Mouse (Mus musculus): Measurements from ENCODE around the gene Psmb9. TPM values are rescaled to one million over a fixed set of nuclear protein-coding genes. Genes with fewer than 3 reads are reported as not detected.

Gene Psmb9
- total RNA-seq, 1 experiment from 2014 or later, result 14.5 TPM

DNA sequence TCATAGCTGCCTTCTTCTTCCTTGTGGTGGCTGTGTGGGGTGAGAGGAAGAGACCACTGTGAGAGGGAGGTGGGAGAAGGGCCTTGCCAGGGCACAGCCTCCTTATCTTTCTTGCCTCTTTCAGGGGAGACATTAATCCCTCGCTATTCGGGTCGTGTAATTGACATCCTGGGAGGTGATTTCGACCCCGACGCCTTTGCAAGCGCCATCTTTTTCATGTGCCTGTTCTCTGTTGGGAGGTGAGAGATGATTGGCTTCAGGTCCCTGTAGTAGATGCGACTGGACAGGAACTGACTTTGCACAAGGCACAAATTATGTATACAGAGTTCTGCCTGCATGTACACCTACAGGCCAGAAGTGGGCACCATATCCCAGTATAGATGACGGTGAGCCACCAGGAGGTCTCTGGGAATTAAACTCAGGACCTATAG, 18.2 kb upstream of the Psmb9 start:
- DNase-seq, result no peak

DNA sequence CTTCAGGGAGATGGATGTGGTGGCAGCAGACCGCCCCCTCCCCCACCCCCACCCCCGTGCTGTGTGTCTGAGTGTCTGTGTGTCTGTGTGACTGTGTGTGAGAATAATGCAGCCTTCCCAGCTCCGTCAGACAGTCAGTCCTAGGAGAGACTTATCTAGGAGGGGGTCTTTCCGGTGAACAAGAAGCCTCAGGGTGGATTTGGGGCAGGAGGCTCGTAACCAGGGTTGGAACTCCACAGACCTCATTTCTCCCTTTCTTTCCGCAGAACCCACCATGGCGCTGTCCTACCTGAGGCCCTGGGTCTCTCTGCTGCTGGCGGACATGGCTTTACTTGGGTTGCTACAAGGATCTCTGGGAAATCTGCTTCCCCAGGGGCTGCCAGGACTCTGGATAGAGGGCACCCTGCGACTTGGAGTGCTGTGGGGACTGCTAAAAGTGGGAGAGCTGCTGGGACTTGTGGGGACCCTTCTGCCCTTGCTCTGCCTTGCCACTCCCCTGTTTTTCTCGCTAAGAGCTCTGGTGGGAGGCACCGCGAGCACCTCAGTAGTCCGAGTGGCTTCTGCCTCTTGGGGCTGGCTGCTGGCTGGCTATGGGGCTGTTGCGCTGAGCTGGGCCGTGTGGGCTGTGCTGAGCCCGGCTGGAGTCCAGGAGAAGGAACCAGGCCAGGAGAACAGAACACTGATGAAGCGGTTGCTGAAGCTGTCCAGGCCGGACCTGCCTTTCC, 17.6 kb upstream of the Psmb9 start:
- DNase-seq, result peak; percentile 44

DNA sequence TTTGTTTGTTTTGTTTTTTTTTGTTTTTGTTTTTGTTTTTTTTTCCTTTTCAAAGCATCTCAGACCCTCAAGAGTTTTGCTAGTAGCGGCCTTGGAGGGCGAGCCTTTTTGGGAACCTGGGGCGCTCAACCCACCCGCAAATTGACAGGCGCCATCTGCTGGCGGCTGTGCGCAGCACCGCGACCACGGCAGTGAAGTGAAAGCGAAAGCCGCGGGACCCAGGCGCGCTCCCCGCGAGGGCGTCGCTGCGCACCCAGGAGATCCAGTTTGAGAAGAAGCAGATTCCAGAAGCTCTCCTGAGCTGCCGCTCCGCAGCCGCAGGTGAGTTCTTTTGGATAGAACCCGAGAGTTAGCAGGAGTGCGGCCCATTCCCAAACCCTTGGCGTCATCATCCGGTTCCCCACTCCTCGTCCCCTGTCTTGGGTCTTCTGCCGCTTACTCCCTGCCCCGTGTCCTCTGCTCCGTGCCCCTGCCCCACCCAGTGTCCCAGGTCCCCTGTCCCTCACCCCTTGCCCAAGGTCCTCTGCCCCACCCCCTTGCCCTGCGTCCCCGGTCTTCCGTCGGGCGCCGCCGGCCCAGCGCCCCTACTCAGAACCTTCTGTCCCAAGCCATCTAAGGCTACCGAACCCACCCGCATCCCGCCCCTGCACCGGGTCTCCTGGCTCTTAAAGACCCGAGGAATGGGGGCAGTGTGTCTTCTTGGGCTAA, 16.9 kb upstream of the Psmb9 start:
- peak; percentile 90 for DNase-seq

DNA sequence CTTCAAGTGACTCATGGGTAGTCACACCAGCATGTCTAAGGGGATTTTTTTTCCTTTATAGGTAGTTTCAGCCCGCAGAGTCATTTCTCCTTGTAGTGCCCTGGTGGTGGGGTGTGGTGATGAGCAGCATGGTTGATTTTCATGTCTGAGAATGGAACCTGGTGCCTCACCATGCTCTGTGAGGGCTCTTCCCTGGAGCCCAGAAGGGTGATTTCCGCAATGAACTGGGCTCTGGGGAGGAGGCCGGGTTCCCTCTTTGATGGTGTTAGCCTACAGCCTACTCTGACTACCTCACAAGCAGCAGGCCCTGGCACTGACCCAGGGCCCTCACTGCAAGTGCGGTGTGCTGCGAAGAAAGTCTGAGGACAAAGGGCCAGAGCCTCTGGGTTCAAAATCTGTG, 15.9 kb upstream of the Psmb9 start, which contains the start of gene Tap2:
Gene Tap2 (plus strand): TSS at position 84 of the 400 bp plus-strand sequence.
- DNase-seq, result no peak

DNA sequence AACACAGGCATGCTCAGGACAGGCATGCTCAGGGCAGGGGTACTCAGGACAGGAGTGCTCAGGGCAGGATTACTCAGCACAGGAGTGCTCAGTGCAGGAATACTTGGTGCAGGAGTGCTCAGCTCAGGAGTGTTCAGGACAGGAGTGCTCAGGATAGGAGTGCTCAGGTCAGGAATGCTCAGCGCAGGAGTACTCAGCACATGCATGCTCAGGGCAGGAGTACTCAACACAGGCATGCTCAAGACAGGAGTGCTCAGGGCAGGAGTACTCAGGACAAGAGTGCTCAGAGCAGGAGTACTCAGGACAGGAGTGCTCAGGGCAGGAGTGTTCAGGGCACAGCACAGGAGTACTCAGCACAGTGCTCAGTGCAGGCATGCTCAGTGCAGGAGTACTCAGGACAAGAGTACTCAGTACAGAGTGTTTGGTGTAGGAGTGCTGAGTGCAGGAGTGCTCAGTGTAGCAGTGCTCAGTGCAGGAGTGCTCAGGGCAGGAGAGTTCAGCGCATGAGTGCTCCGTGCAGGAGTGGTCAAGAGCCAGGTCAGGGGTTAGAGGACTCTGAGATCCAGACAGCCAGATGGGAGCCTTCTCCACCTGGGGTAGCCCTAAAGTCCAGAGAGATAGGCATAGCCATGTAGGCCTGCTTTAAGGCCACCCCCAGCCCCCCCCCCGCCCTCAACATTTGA, 15.3 kb upstream of the Psmb9 start:
- no peak for DNase-seq

DNA sequence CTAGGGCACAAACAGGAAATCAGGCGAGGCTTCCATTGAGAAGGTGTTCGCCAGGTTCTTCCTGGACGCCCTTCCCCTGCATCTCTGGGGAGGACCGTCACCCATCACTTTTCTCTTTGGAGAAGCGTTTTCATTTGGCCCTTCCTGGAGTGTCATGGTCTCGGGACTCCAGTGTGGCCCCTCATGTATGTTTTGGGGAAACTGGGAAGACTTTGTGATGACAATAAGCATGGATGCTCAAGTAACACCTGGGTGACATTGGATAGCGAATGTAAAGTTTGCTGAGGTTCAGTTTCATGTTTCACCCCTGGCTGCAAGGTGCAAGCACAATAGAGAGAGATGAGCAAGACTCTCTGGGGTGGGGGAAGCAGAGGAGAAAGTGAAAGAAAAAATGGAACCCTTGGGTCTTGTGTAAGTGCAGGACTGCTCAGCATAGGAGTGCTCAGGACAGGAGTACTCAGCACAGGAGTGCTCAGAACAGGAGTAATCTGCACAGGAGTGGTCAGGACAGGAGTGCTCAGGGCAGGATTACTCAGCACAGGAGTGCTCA, 14.0 kb upstream of the Psmb9 start:
- DNase-seq, result no peak

DNA sequence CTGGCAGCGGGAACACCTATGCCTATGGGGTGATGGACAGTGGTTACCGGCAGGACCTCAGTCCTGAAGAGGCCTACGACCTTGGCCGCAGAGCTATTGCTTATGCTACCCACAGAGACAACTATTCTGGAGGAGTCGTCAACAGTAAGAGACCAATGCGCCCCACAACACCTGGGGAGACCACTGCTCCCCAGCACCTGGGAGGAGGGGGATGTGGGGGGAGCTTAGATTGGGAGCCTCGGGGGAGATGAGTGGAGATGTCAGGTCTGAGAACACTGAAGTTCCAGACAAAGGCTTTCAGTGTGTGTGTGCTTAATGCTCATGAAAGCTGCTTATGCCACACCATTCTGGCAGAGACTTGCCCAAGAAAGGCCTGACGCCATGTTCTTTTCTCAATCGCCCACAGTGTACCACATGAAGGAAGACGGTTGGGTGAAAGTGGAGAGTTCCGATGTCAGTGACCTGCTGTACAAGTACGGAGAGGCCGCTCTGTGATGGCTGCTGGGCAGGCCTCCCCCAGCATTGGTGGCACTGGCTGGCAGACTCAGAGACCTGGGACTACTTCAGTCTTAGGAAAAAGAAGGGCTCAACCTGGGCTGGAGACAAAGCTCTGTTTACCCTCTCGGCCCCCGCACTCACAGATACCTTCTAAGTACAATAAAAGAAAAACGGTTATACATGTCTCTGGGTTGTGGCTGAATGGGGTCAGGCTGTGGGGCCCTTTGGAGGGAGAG, 13.4 kb upstream of the Psmb9 start:
- no peak for DNase-seq

DNA sequence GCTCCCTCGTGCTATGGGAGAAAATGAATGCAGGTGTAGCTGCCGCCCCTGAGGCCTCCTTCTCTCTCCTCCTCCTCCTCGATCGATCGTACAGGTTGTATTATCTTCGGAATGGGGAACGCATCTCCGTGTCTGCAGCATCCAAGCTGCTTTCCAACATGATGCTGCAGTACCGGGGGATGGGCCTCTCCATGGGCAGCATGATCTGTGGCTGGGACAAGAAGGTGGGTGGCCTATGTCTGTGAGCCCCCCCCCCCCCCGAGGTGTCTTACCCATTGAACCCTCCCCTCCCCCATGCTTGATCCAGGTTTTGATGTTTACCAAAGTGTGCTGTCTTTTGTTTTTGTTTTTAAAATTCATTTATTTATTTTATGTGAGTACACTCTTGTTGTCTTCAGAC, 12.5 kb upstream of the Psmb9 start:
- no peak for DNase-seq

DNA sequence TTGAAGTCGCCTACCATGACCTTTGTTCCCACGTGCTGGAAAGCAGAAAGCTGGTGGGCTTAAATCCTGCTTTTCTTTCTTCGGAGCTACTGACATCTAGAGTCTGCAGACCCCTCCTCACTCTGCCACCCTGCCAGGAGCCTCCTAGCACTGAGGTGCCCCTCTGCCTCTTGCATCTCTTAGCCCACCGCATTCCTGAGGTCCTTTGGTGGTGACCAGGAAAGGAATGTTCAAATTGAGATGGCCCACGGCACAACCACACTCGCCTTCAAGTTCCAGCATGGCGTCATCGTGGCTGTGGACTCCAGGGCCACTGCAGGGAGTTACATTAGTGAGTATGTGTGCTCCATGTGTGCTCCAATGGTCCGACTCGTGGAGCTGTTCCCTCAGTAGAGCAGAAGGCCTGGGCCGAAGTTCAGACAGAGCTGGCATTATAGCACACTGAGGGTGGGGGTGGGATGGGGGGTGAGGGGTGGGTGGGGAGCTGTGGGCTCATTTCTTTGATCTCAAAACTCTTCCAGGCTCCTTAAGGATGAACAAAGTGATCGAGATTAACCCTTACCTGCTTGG, 11.6 kb upstream of the Psmb9 start:
- DNase-seq, result no peak

DNA sequence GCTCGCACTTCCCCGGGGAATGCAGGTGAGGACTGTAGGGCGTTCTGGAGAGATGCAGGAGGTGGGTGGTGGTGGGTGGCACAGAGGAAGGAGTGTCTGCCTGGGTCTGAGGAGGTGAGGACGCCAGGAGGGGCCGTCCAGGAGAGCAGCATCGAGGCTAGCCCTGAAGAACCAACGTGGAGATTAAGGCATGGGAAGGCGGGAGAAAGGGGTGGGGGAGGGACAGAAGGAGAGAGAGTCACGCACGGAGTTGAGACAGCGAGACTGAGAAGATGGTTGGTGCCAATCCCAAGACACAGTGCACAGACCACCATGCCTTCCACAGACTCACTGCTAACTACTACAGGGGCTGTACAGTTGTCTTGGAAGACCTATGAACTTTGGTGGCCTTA, 11.0 kb upstream of the Psmb9 start:
- no peak for DNase-seq

DNA sequence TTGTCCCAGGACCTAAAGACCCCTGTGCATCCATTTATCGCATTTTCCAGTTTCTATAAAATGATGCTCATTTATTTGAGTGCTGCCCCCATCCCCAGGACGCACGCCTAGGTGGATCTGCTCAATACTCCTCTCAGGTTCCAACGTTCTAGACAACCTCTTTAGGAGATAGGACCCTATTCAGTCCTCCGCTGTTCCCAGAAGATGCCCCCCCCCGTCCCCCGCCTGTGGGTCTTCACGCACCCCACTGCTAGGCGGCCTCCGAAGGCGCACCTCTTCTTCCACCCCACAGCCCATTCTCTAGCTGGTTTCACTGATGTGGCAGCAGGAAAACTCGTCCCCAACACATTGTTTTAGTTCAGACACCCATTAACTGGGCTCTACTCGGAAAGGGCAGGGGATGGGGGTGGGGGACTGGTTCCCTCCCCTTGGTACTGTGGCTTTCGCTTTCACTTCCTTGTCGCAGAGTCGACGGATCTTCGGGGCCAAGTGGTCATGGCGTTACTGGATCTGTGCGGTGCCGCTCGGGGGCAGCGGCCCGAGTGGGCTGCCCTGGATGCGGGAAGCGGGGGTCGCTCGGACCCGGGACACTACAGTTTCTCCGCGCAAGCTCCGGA, 10.4 kb upstream of the Psmb9 start:
- DNase-seq, result peak; percentile 37

DNA sequence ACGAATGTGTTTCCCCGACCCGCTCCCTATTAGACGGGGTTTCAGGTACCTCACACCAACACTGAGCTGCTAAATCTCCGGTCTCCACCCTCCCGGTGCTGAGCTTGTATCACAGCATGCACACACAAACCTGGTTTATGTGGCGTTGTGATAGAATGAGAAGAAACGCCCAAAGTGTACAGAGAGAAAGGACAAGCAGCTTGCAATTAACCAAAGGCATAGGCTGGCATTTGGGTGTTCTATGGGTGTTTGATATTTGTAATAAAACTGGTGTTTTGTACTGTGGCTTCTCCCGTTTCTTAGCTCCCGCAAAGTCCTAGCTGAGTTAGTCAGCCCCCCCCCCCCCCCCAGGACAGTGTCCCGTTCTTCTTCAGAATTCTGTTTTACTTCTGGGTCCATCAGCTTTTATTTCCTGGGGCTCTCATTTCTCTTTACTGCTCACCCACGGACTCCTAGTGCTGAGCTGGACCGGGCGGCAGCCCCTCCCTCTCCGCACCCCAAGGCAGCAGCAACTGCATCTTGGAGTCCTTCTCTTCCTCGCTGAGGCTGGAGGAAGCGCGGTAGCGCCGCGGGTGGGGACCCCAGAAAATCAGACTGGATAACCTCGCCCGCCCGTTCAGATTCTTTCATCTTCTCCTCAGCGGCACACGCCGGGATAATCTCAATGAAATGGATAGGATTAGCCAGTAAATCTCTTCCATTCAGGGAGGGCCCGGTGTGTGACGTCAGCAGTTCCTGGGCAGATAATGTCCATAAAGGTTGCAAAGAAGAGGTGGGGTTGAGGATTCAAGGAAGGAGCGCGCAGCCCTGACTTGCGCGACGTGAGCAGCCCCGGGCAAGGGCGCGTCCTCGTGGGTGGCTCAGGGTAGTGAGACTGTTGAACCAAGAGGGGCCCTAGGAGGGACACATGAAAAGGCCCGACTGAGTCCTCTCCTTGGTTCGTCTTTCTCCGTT, 9.7 kb upstream of the Psmb9 start, which contains the start of gene Psmb8:
Gene Psmb8 (plus strand): TSS at position 781 of the 954 bp plus-strand sequence.
- DNase-seq, result peak; percentile 94

DNA sequence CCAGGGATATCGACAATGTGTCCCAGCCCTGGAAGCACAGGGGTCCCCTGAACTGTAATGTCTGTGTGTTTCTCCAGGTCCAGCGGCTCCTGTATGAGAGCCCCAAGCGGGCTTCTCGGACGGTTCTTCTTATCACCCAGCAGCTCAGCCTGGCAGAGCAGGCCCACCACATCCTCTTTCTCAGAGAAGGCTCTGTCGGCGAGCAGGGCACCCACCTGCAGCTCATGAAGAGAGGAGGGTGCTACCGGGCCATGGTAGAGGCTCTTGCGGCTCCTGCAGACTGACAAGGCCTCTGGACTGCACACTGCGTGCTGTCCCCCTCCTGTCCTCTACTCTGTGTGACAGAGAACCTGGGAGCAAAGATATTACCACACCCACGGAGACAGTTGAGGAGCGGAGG, 8.9 kb upstream of the Psmb9 start:
- DNase-seq, result no peak

DNA sequence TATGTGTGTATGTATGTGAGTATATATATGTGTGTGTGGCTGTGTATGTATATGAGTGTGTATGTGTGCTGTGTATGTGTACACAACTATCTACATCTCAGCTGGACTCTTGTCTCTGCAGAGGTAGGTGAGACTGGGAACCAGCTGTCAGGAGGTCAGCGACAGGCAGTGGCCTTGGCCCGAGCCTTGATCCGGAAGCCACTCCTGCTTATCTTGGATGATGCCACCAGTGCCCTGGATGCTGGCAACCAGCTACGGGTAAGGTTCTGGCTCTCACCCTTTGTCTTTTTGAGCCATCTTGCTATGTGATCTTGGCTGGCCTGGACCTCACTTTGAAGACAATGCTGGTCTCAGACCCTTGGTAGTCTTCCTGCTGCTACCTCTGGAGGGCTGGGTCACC, 7.2 kb upstream of the Psmb9 start:
- no peak for DNase-seq

DNA sequence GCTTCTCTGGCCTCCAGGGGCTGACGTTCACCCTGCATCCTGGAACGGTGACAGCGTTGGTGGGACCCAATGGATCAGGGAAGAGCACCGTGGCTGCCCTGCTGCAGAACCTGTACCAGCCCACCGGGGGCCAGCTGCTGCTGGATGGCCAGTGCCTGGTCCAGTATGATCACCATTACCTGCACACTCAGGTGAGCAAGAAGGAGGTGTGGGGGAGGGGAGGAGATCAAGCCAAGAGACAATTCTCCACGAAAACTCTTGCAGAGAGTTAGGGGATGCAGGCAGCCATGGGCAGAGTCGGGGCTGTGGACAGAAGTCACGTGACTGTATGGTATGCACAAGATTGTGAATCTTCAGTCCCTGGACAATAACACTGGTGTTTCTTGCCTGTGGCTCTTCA, 5.9 kb upstream of the Psmb9 start:
- no peak for DNase-seq

DNA sequence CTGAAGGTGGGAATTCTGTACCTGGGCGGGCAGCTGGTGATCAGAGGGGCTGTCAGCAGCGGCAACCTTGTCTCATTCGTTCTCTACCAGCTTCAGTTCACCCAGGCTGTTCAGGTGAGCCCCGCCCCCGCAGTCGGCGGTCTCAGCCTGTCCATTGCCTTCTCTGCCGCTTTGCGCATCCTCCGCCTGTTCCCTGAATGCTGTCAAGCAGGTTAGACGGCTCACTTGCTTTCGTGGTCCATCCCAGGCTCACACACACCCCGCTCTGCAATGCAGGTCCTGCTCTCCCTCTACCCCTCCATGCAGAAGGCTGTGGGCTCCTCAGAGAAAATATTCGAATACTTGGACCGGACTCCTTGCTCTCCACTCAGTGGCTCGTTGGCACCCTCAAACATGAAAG, 5.3 kb upstream of the Psmb9 start:
- DNase-seq, result no peak

DNA sequence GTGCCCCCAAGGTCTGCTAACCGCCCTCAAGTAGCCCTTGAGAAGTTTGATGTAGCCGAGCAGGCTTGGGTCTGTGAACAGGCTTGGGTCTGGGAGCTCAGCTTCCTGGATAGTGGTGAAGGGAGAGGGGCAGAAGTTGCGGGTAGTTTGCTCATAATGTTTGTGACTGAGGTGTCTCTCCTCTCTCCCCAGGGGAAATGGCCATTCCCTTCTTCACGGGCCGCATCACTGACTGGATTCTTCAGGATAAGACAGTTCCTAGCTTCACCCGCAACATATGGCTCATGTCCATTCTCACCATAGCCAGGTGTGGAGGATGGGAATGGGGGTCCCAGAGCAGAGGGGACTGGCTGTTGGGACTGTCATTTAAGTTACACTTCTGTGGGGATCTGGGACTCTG, 1.4 kb upstream of the Psmb9 start:
- no peak for DNase-seq

DNA sequence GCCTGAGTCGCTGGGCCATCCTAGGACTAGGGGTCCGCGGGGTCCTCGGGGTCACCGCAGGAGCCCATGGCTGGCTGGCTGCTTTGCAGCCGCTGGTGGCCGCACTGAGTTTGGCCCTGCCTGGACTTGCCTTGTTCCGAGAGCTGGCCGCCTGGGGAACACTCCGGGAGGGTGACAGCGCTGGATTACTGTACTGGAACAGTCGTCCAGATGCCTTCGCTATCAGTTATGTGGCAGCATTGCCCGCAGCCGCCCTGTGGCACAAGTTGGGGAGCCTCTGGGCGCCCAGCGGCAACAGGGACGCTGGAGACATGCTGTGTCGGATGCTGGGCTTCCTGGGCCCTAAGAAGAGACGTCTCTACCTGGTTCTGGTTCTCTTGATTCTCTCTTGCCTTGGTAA, 446 bp upstream of the Psmb9 start:
- peak; percentile 55 for DNase-seq

DNA sequence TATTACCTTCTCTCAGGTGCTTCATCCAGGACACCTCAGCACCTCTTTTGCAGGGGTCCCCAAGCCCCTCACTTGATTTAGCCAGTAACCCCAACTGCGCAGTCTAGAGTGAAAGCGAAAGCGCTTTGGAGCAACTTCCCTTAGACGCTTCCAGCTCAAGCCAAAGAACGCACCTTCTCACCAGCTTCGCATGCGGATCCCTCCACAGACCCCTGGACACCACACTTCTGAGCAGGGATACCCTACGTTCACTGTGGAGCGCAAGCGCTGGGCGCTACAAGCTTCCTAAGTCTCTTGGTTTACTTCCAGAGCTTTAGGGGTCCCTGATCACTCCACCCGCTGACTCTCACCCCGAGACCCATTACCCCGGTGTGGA, 691 bp downstream of the Psmb9 start:
- no peak for DNase-seq

DNA sequence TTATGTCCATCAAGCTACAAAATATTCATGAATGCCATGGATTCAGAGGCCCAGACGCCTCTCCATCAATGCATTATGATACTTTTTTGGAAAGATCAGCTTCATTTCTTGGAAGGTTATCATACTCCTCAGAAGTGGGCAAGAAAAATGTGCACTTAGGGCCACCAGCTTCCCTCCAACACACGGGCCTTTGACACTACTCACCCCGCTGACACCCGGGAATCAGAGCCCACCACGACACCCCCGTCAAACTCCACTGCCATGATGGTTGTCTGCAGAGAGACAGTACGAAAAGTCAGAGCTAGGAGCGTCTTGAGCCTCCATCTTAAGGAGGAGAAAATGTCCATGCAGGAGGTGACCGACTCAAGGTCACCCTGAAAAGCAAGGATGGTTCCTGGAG, 2.0 kb downstream of the Psmb9 start:
- no peak for DNase-seq
